Mouse (Mus musculus): ENCODE data around the gene Disp1. TPM values are rescaled to one million over a fixed set of nuclear protein-coding genes. Genes with fewer than 3 reads are reported as not detected.

The Disp1 gene
- polyA plus RNA-seq, 1 experiment: 2.4 TPM

DNA sequence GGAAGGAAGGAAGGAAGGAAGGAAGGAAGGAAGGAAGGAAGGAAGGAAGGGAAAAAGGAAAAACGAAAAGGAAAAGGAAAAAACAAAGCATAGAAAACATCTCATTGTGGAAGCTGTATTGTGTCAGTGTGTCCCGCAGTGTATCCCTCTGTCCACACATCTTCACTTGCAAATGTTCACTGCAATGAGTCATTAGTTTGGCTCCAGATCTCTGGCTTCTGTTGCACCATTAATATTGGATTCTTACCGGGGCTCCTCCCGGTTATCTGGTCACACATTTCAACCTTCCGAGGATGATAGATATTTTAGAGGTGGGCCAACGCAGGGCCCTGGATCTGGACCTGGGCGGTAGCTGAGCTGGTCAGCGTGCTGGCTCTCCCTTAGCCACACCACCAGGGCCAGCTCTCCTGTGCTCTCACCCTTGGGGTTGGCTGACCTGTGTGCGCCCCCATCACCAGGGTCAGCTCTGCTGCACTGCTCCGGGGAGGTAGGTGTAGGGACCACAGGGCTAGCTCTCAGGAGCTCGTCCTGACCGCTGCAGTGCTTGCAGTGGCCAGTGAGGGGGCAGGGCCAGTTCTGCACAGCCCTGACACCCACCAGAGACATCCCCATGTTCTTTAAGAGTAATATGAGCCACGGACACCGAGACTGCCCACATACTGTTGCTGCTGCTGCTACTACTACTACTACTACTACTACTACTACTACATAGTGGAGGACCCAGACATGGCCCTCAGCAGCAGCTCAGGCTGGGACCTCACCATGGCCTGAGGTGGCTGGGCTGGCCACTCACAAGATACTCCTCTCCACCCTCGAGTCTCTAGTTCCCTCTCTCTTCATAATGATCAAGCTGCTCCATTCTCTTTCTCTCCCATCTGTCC lies 104.1 kb downstream of the Disp1 start:
- Histone ChIP-seq H3K36me3 (replicated peaks; ENCODE audit: low read length) (no peaks in the 10 kb centered on the region), H3K4me3 (replicated peaks) (no peak overlapping the region), H3K4me1 (peaks cover 19% of the 10 kb centered on the region), H3K27me3 (replicated peaks) (no peaks in the 10 kb centered on the region), H3K9me3 (0 out of 2 replicates have a peak, but pooled peaks cover 2% of the 10 kb centered on the region)
- TF ChIP-seq GATA1 (IDR thresholded peaks at IDR 0.05; ENCODE audit: borderline replicate concordance, low read length) (no peak), FLI1 (IDR thresholded peaks at IDR 0.05; ENCODE audit: low read length) (no peak)

DNA sequence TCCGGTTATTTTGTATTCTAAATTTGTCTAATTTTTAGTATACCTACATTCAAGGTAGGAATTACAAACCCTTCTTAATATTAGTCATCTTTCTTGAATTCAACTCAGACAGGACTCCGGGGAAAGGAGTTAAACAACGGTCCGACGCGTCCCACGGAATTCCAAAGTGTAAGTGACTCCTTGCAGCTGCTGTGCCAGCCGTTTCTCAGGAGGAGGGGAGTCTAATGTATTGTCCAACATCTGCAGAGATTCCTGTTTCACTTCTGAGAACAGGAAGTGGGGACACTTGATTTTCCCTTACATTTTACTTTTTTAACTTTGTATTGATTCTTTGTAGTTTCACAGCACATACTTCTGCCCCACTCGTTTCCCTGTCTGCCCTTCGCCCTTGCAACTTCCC lies 104.9 kb downstream of the Disp1 start:
- H3K27me3 ChIP-seq (replicated peaks): no peaks in the 10 kb centered on the region
- H3K36me3 ChIP-seq (replicated peaks; ENCODE audit: low read length): no peaks in the 10 kb centered on the region
- H3K4me3 ChIP-seq (replicated peaks): no peak overlapping the region
- TF ChIP-seq GATA1 (IDR thresholded peaks at IDR 0.05; ENCODE audit: borderline replicate concordance, low read length): no peak
- TF ChIP-seq FLI1 (IDR thresholded peaks at IDR 0.05; ENCODE audit: low read length): no peak
- peaks cover 22% of the 10 kb centered on the region for H3K4me1 ChIP-seq
- H3K9me3 ChIP-seq: 0 out of 2 replicates have a peak, but pooled peaks cover 2% of the 10 kb centered on the region

DNA sequence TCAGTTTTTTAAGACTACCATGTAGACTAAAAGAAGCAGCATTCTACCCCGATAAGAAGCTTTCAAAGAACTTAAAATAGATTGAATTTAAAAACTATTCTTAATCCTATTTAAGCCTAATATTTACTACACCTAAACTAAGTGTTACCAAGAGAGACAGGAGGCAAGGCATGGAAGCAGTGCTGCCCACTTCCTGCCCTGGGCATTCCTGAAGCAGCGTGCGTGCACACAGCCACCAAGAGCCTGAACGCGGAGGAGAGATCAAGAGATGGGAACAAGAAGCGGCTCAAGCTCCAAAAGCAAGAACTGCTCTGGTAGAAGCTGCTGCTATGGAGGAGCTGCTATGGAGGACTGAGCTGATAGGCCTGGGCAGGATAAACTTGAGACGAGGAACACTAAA lies 106.2 kb downstream of the Disp1 start:
- Histone ChIP-seq H3K4me3 (replicated peaks) (no peak overlapping the region), H3K36me3 (replicated peaks; ENCODE audit: low read length) (no peaks in the 10 kb centered on the region)
- no peak for TF ChIP-seq GATA1 (IDR thresholded peaks at IDR 0.05; ENCODE audit: borderline replicate concordance, low read length)
- no peak for TF ChIP-seq FLI1 (IDR thresholded peaks at IDR 0.05; ENCODE audit: low read length)

DNA sequence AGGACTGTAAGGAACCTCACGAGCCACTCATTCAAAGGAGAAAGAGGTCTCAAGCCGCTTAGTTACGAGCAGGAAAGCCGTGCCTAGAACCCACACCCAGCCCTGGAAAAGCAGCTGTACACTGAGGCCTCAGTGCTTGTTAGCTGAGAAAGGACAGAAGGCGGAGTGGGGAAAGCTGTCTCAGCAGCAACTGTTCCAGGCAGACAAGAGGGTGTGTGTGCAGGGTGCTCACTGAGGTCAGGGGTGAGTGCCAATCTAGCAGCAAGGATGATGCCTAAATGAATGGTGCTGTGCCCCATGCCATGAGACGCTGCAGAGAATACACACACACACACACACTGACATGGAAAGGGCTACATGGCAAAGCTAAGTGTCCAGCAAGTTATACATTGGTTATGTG lies 106.8 kb downstream of the Disp1 start:
- H3K4me1 ChIP-seq: peaks cover 22% of the 10 kb centered on the region
- no peaks in the 10 kb centered on the region for H3K36me3 ChIP-seq (replicated peaks; ENCODE audit: low read length)
- H3K4me3 ChIP-seq (replicated peaks): peak overlapping the region; percentile 40
- no peaks in the 10 kb centered on the region for H3K27me3 ChIP-seq (replicated peaks)
- H3K9me3 ChIP-seq: 0 out of 2 replicates have a peak, but pooled peaks cover 2% of the 10 kb centered on the region
- TF ChIP-seq GATA1 (IDR thresholded peaks at IDR 0.05; ENCODE audit: borderline replicate concordance, low read length): no peak
- TF ChIP-seq FLI1 (IDR thresholded peaks at IDR 0.05; ENCODE audit: low read length): no peak

More for the DNA sequence above, 106.2 kb downstream of the Disp1 start:
- Histone ChIP-seq H3K27me3 (replicated peaks) (no peaks in the 10 kb centered on the region), H3K4me1 (peaks cover 22% of the 10 kb centered on the region), H3K9me3 (0 out of 2 replicates have a peak, but pooled peaks cover 2% of the 10 kb centered on the region)

DNA sequence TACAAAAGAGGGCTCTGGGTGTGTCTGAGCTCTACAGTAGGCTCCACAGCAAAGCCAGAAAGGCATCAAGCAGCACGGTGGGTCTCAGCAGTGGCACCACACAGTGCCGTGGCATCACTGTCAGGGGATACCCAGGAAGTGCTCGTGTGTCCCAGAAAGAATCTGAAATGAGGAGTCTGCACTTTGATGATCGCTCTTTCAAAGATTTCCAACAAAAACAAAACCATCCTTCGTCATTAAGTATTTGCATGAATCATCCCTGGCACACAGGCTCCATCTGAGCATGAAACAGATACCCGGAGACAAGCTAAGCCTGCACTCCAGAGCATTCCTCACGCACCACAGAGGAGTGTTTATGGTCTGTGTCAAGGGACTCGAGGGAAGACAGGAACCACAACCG lies 107.8 kb downstream of the Disp1 start:
- Histone ChIP-seq H3K27me3 (replicated peaks) (no peaks in the 10 kb centered on the region), H3K9me3 (0 out of 2 replicates have a peak, but pooled peaks cover 2% of the 10 kb centered on the region), H3K4me3 (replicated peaks) (no peak overlapping the region), H3K36me3 (replicated peaks; ENCODE audit: low read length) (no peaks in the 10 kb centered on the region), H3K4me1 (peaks cover 32% of the 10 kb centered on the region)
- TF ChIP-seq FLI1 (IDR thresholded peaks at IDR 0.05; ENCODE audit: low read length): no peak
- TF ChIP-seq GATA1 (IDR thresholded peaks at IDR 0.05; ENCODE audit: borderline replicate concordance, low read length): no peak

DNA sequence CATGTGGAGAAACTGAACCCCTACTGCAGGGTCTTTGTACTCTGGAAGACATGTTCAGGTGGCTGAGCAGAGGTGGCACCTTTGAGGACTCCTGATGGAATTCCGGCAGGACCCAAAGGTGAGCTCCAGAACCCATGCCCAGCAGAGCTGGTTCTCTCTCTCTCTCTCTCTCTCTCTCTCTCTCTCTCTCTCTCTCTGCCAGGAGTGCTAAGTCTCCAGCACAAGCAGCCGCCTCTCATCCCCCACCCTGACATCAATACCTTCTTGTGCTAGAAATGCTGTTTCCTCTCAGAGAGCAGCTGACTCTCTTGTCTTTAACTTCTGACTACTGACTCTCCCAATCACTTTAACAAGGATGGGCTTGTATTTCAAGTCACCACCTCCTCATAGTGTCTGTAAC lies 113.8 kb downstream of the Disp1 start:
- peaks cover 15% of the 10 kb centered on the region; the same call in 1 of the 2 replicates for H3K4me1 ChIP-seq
- no peaks in the 10 kb centered on the region for H3K36me3 ChIP-seq (replicated peaks; ENCODE audit: low read length)
- TF ChIP-seq GATA1 (IDR thresholded peaks at IDR 0.05; ENCODE audit: borderline replicate concordance, low read length): no peak
- no peaks in the 10 kb centered on the region for H3K9me3 ChIP-seq
- no peak overlapping the region for H3K4me3 ChIP-seq (replicated peaks)
- H3K27me3 ChIP-seq (replicated peaks): no peaks in the 10 kb centered on the region

DNA sequence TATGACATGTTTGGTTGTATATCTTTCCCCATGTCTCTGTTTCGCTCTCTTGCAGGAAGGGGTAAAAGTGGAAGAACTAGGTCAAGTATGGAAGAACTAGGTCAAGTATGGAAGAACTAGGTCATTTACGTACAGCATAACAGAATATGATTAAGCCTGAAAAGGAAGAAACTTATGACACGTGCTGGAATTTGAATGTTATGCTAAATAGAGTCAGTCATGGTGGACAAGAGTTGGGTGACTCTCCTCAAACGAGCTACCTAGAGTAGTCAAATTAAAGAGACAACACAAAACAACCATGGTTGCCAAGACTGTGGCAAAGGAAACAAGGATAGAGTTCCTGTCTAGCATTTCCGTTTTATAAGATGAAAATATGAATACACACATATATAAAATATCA lies 116.6 kb downstream of the Disp1 start:
- Histone ChIP-seq H3K4me1 (peaks cover 22% of the 10 kb centered on the region), H3K27me3 (replicated peaks) (peaks cover under 1% of the 10 kb centered on the region), H3K36me3 (replicated peaks; ENCODE audit: low read length) (no peaks in the 10 kb centered on the region), H3K4me3 (replicated peaks) (no peak overlapping the region), H3K9me3 (no peaks in the 10 kb centered on the region)
- no peak for TF ChIP-seq GATA1 (IDR thresholded peaks at IDR 0.05; ENCODE audit: borderline replicate concordance, low read length)
- TF ChIP-seq FLI1 (IDR thresholded peaks at IDR 0.05; ENCODE audit: low read length): no peak

DNA sequence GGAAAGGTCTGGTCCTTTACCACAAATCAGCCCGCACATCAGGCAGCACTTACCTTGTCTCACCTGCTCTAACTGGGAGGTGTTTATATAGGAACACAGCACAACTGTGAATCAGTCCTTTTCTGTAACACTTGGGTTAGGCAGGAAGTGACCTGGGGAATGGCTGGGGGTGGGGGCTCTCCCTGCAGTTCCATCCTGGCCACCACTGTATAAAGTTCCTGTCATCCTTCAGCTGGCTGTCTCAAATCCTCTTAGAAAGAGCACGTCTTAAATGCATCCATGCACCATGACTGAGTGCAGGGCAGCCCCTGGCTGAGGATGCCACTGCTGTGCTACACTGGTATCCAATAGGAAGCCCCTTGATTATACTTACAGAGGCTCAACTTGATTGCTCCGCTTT lies 118.5 kb downstream of the Disp1 start:
- Histone ChIP-seq H3K9me3 (no peaks in the 10 kb centered on the region), H3K27me3 (replicated peaks) (peaks cover 2% of the 10 kb centered on the region), H3K4me1 (peaks cover 12% of the 10 kb centered on the region), H3K36me3 (replicated peaks; ENCODE audit: low read length) (peaks cover 3% of the 10 kb centered on the region), H3K4me3 (replicated peaks) (no peak overlapping the region)
- no peak for TF ChIP-seq FLI1 (IDR thresholded peaks at IDR 0.05; ENCODE audit: low read length)
- TF ChIP-seq GATA1 (IDR thresholded peaks at IDR 0.05; ENCODE audit: borderline replicate concordance, low read length): no peak

DNA sequence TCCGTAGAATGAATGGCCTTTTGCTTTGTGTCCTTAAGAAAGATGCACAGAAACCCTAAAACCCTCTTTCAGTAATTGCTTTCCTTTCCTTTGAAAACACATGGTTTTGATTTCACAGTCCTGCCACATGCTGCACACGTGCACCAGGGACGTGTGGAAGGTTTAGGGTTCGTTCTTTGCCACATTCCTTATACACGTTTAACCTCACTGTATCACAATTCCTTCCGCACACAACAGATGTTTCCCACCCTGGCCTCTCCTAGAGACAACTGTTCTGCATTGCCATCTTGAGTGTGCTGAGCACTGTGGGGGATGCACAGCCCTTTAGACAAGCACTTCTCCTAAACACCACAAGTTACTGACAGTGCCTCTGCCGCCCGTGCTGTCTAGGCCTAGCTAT lies 119.2 kb downstream of the Disp1 start:
- H3K9me3 ChIP-seq: no peaks in the 10 kb centered on the region

DNA sequence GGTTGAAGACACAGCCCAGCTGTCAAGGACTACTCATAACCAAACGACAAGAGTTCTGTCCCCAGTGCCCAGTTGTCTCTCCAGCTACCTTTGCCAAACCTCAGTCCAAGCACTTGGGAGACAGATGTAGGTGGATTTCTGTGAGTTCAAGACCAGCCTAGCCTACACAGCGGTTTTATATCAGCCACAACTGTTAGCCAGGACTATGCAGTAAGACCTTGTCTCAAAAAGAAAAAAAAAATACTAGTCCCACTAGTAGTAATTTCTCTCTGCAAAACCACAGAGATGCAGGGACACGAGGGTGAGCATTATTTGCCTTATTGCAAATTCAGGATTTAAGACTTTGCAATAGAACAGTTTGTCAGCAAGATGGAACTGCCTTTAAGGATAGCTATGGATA lies 120.0 kb downstream of the Disp1 start:
- peaks cover 2% of the 10 kb centered on the region for H3K27me3 ChIP-seq (replicated peaks)
- peaks cover 12% of the 10 kb centered on the region for H3K4me1 ChIP-seq
- no peak for TF ChIP-seq FLI1 (IDR thresholded peaks at IDR 0.05; ENCODE audit: low read length)
- no peak for TF ChIP-seq GATA1 (IDR thresholded peaks at IDR 0.05; ENCODE audit: borderline replicate concordance, low read length)
- H3K4me3 ChIP-seq (replicated peaks): no peak overlapping the region
- H3K9me3 ChIP-seq: no peaks in the 10 kb centered on the region
- peaks cover 3% of the 10 kb centered on the region for H3K36me3 ChIP-seq (replicated peaks; ENCODE audit: low read length)

More for the DNA sequence above, 119.2 kb downstream of the Disp1 start:
- Histone ChIP-seq H3K36me3 (replicated peaks; ENCODE audit: low read length) (peaks cover 3% of the 10 kb centered on the region), H3K27me3 (replicated peaks) (peaks cover 2% of the 10 kb centered on the region), H3K4me1 (peaks cover 12% of the 10 kb centered on the region), H3K4me3 (replicated peaks) (no peak overlapping the region)
- no peak for TF ChIP-seq FLI1 (IDR thresholded peaks at IDR 0.05; ENCODE audit: low read length)
- no peak for TF ChIP-seq GATA1 (IDR thresholded peaks at IDR 0.05; ENCODE audit: borderline replicate concordance, low read length)
